Mouse (Mus musculus) heart, embryonic 13.5 days (tissue): ENCODE results near the gene Tshz2. TPM values are rescaled to one million over a fixed set of nuclear protein-coding genes. Genes with fewer than 3 reads are reported as not detected.

Source experiments
- ATAC-seq: fragments of 200-750 bp; cut with Nextera tagmentation; 2 replicates; pipeline ENCODE4 v1.8.0; 2017; ENCODE audit warnings: moderate TSS enrichment; ENCODE audit not compliant: insufficient number of reproducible peaks, low FRiP score, low TSS enrichment; ENCODE audit errors: extremely low read depth
- H3K27ac ChIP-seq: fragments of 300-500 bp; sonication (generic); replicated peaks from 2 replicates; pipeline ENCODE4 v1.5.1; 2015; ENCODE audit warnings: moderate library complexity, mild to moderate bottlenecking, inconsistent platforms
- H3K27me3 ChIP-seq: fragments of 300-500 bp; sonication (generic); replicated peaks from 2 replicates; pipeline ENCODE4 v1.6.1; 2015; ENCODE audit warnings: mild to moderate bottlenecking, inconsistent platforms
- H3K36me3 ChIP-seq: fragments of 300-500 bp; sonication (generic); 2 replicates; pipeline ENCODE4 v1.6.1; 2015; ENCODE audit warnings: mild to moderate bottlenecking, inconsistent platforms
- H3K4me1 ChIP-seq: fragments of 300-500 bp; sonication (generic); 2 replicates; pipeline ENCODE4 v1.6.1; 2015; ENCODE audit warnings: inconsistent platforms
- H3K4me2 ChIP-seq: fragments of 300-500 bp; sonication (generic); 2 replicates; pipeline ENCODE4 v1.6.1; 2015; ENCODE audit warnings: inconsistent platforms, mild to moderate bottlenecking, moderate library complexity
- H3K4me3 ChIP-seq: fragments of 300-500 bp; sonication (generic); 2 replicates; pipeline ENCODE4 v1.5.1; 2015; ENCODE audit warnings: moderate library complexity, mild to moderate bottlenecking, inconsistent platforms
- H3K9ac ChIP-seq: fragments of 300-500 bp; sonication (generic); 2 replicates; pipeline ENCODE4 v1.6.1; 2015; ENCODE audit warnings: inconsistent platforms, mild to moderate bottlenecking, moderate library complexity
- H3K9me3 ChIP-seq: fragments of 300-500 bp; sonication (generic); 2 replicates; pipeline ENCODE4 v1.6.1; 2016; ENCODE audit warnings: inconsistent platforms
- WGBS: fragments of 180-500 bp; shearing (Covaris S2); methylation state at CpG from one replicate; pipeline ENCODE4 v1.1.7; 2015; ENCODE audit warnings: mixed read lengths; 5-methylcytosine and 5-hydroxymethylcytosine counted together
- polyA plus RNA-seq: library from polyadenylated mRNA; unstranded; fragments of >200 nt; fragmentation: Nextera tagmentation; extraction: Ambion mirVana; gene quantifications from 2 replicates; pipeline ENCODE4 v1.2.1, GENCODE M21; 2015

The Tshz2 gene
- polyA plus RNA-seq, 1 experiment from 2014 or later = 4.1 TPM

GRCm38 (mm10) chr2:170120139-170121027 is 487.6 kb downstream of the Tshz2 start:
- Histone ChIP-seq H3K4me1 (peaks cover 35% of the 10 kb centered on the region), H3K27ac (no peak overlapping the region), H3K4me3 (no peak overlapping the region), H3K4me2 (no peak overlapping the region), H3K27me3 (no peaks in the 10 kb centered on the region), H3K36me3 (peaks cover 84% of the 10 kb centered on the region), H3K9me3 (no peaks in the 10 kb centered on the region), H3K9ac (no peak overlapping the region)
- WGBS = 77% methylated on average over 19 of the region's 19 CpGs
- ATAC-seq = no peak

Other genes with a start within 250 kb of the Tshz2 start
- gene Gm11011, start 45.3 kb upstream of the Tshz2 start, polyA plus RNA-seq = not detected in 2 replicates